Mouse (Mus musculus): ENCODE measurements around the gene Twnk. TPM values are rescaled to one million over a fixed set of nuclear protein-coding genes. Genes with fewer than 3 reads are reported as not detected.
"Not testable (repeated sequence)": the region's sequence is repeated elsewhere in the genome, so short reads cannot be mapped to it uniquely, and the experiment has no call there.

Gene Twnk
- polyA plus RNA-seq, 1 experiment from 2014 or later = 14.8 TPM

DNA sequence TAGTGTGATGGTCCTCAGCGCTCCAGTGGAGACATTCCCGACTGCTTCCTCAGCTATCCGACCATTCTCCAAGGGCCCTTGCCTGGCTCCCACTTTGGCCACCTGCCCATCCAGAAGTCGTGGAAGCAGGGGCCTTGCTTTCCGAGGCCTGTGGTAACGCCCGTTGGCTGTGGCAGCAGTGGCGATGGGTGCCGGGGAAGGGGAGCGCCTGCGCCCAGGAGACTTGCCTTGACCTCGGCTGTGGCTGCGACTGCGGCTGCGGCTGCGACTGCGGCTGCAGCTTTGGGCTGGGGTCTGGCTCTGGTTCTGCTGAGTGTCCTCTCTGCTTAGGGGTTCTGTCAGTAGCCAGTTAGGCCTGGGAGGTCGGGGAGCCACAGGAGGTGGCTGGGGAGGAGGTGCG, 23.3 kb downstream of the Twnk start:
- Histone ChIP-seq H3K9ac (no peak overlapping the region), H3K36me3 (peaks cover 28% of the 10 kb centered on the region), H3K4me1 (replicated peaks) (peaks cover 26% of the 10 kb centered on the region; the same call in 1 of the 2 replicates), H3K27me3 (no peaks in the 10 kb centered on the region), H3K4me2 (no peak overlapping the region), H3K27ac (replicated peaks) (no peak overlapping the region), H3K4me3 (no peak overlapping the region), H3K9me3 (no peaks in the 10 kb centered on the region)
- WGBS = 62% methylated on average over 19 of the region's 19 CpGs
- no peak for ATAC-seq (ENCODE audit: low FRiP score, low read depth)

- Histone ChIP-seq H3K36me3 (peaks cover 28% of the 10 kb centered on the region), H3K4me1 (replicated peaks) (peaks cover 26% of the 10 kb centered on the region; the same call in 1 of the 2 replicates), H3K9me3 (no peaks in the 10 kb centered on the region), H3K4me3 (no peak overlapping the region), H3K4me2 (no peak overlapping the region), H3K27me3 (no peaks in the 10 kb centered on the region), H3K9ac (no peak overlapping the region), H3K27ac (replicated peaks) (no peak overlapping the region)
- ATAC-seq (ENCODE audit: low FRiP score, low read depth) = no peak
- WGBS = 51% methylated on average over 9 of the region's 9 CpGs
Measured at GRCm38 (mm10) chr19:45029571-45029970, 24.1 kb downstream of the Twnk start.

DNA sequence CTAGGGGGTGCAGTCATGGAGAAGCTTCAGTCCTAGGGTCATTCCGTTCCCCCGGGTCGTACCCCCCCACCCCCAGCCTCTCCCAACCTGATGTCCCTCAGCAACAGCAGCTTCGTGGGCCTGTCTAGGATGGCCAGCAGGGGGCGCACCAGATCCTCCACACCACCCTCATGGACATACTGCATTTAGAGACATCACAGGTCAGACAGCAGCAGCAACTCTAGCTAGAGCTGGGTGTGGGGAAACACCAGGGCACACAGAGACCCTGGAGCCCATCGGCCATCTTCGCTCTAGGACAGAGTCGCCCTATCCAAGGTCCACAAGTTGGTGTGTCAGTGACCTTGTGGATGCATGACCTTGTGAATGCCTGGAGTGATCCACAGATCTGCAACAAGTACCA, 24.6 kb downstream of the Twnk start:
- Histone ChIP-seq H3K27ac (replicated peaks) (no peak overlapping the region), H3K4me2 (no peak overlapping the region), H3K9ac (no peak overlapping the region), H3K4me3 (no peak overlapping the region), H3K9me3 (no peaks in the 10 kb centered on the region), H3K27me3 (no peaks in the 10 kb centered on the region), H3K4me1 (replicated peaks) (peaks cover 26% of the 10 kb centered on the region; the same call in 1 of the 2 replicates), H3K36me3 (peaks cover 25% of the 10 kb centered on the region)
- ATAC-seq (ENCODE audit: low FRiP score, low read depth) = peak; percentile 17; the same call in 1 of the 2 replicates
- WGBS = 37% methylated on average over 8 of the region's 8 CpGs

- peak overlapping the region; percentile 44 for H3K4me2 ChIP-seq
- H3K36me3 ChIP-seq = peaks cover 17% of the 10 kb centered on the region
- no peak overlapping the region for H3K4me3 ChIP-seq
- H3K9ac ChIP-seq = no peak overlapping the region
- 38% methylated on average over 20 of the region's 20 CpGs for WGBS
- peak; percentile 55 for ATAC-seq (ENCODE audit: low FRiP score, low read depth)
- no peaks in the 10 kb centered on the region for H3K9me3 ChIP-seq
- peaks cover 26% of the 10 kb centered on the region; the same call in 1 of the 2 replicates for H3K4me1 ChIP-seq (replicated peaks)
- H3K27ac ChIP-seq (replicated peaks) = no peak overlapping the region
- no peaks in the 10 kb centered on the region for H3K27me3 ChIP-seq
Measured at GRCm38 (mm10) chr19:45030746-45031693, 25.6 kb downstream of the Twnk start.

DNA sequence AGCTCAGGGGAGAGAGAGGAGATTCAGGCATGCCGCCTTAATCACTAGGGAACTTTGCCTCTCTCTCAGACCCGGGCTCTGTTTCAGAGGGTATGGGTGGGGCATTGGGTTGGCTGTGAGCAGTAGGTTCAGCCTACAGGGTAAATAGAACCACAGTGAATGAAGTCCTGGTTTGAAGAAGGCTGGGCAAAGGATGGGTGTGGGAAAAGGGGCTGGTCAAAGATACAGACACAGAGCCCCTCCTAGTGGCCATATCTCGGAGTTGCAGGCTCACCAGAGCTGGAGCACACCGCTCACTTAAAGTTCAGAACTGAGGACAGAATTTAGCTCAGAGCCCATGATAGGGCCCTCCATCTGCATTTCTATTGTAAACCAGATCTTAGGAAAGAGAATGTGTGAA, 26.3 kb downstream of the Twnk start:
- Histone ChIP-seq H3K4me3 (no peak overlapping the region), H3K9me3 (no peaks in the 10 kb centered on the region), H3K27ac (replicated peaks) (no peak overlapping the region), H3K36me3 (peaks cover 10% of the 10 kb centered on the region; the same call in 1 of the 2 replicates), H3K27me3 (no peaks in the 10 kb centered on the region), H3K4me1 (replicated peaks) (peaks cover 26% of the 10 kb centered on the region; the same call in 1 of the 2 replicates), H3K4me2 (no peak overlapping the region), H3K9ac (no peak overlapping the region)
- 25% methylated on average over 4 of the region's 4 CpGs for WGBS
- ATAC-seq (ENCODE audit: low FRiP score, low read depth) = peak; percentile 30; the same call in 1 of the 2 replicates

- ATAC-seq (ENCODE audit: low FRiP score, low read depth) = no peak
- Histone ChIP-seq H3K9me3 (no peaks in the 10 kb centered on the region), H3K4me1 (replicated peaks) (peaks cover 26% of the 10 kb centered on the region; the same call in 1 of the 2 replicates), H3K9ac (no peak overlapping the region), H3K36me3 (peaks cover 1% of the 10 kb centered on the region; the same call in 1 of the 2 replicates), H3K27me3 (no peaks in the 10 kb centered on the region), H3K4me2 (no peak overlapping the region), H3K4me3 (no peak overlapping the region), H3K27ac (replicated peaks) (no peak overlapping the region)
- 51% methylated on average over 17 of the region's 17 CpGs for WGBS
Measured at GRCm38 (mm10) chr19:45032570-45033332, 27.3 kb downstream of the Twnk start.

DNA sequence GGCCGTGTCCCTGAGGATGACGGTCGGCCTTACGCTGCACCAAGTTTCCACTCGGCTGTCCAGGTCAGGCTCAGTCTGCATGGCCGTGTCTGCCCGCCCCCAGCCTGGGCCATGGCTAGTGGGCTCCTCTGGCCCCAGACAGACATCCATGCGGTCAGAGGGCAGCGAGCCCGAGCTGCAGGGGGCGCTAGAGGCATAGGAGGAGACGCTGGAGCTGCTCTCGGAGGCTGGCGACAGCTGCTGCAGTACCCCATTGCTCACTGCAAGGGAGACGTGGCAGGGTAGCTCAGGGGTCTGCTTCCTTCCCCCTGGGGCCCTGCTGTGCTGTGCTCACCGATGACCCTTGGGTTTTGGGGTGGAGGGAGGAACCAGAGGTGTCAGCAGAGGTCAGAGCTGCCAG, 31.4 kb downstream of the Twnk start:
- peaks cover 11% of the 10 kb centered on the region; the same call in 1 of the 2 replicates for H3K4me1 ChIP-seq (replicated peaks)
- no peak overlapping the region for H3K9ac ChIP-seq
- no peaks in the 10 kb centered on the region for H3K36me3 ChIP-seq
- H3K4me2 ChIP-seq = no peak overlapping the region
- no peaks in the 10 kb centered on the region for H3K9me3 ChIP-seq
- no peak for ATAC-seq (ENCODE audit: low FRiP score, low read depth)
- 0 out of 2 replicates have a peak, but pooled peaks cover 7% of the 10 kb centered on the region for H3K27me3 ChIP-seq
- 31% methylated on average over 16 of the region's 16 CpGs for WGBS
- no peak overlapping the region for H3K4me3 ChIP-seq
- H3K27ac ChIP-seq (replicated peaks) = no peak overlapping the region

- not testable (repeated sequence) for H3K9me3 ChIP-seq; H3K27ac ChIP-seq (replicated peaks); ATAC-seq (ENCODE audit: low FRiP score, low read depth); H3K4me2 ChIP-seq; H3K36me3 ChIP-seq; H3K4me1 ChIP-seq (replicated peaks); H3K4me3 ChIP-seq; H3K9ac ChIP-seq; H3K27me3 ChIP-seq
- 94% methylated on average over 7 of the region's 7 CpGs for WGBS
Measured at GRCm38 (mm10) chr19:45038198-45038597, 32.7 kb downstream of the Twnk start.

DNA sequence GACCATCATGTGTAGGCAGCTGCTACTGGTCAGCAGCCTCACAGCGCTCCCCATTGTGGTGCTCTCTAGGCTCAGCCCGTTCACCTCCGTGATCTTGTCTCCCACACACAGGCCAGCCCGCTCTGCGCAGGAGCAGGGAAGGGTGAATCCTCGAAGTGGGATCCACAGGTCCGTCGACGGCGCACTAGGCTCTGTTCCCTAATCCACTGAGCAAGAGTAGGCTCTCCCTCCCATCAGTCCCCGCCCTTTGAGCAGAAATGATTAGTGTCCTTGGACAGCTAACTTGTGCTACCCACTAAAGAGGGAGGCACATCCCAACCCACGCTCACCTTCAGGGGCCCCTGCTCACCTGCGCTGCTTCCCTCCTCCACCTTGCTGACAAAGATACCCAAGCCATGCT, 34.8 kb downstream of the Twnk start:
- 61% methylated on average over 13 of the region's 13 CpGs for WGBS
- Histone ChIP-seq H3K9me3 (no peaks in the 10 kb centered on the region), H3K4me2 (no peak overlapping the region), H3K27ac (replicated peaks) (no peak overlapping the region), H3K4me1 (replicated peaks) (peaks cover 4% of the 10 kb centered on the region; the same call in 1 of the 2 replicates), H3K36me3 (no peaks in the 10 kb centered on the region), H3K27me3 (0 out of 2 replicates have a peak, but pooled peaks cover 7% of the 10 kb centered on the region), H3K9ac (no peak overlapping the region), H3K4me3 (no peak overlapping the region)
- ATAC-seq (ENCODE audit: low FRiP score, low read depth) = no peak

GRCm38 (mm10) chr19:45044389-45044927, 39.0 kb downstream of the Twnk start:
- peaks cover 31% of the 10 kb centered on the region for H3K4me1 ChIP-seq (replicated peaks)
- H3K27me3 ChIP-seq = 0 out of 2 replicates have a peak, but pooled peaks cover 7% of the 10 kb centered on the region
- no peak for ATAC-seq (ENCODE audit: low FRiP score, low read depth)
- no peak overlapping the region for H3K4me2 ChIP-seq
- H3K36me3 ChIP-seq = no peaks in the 10 kb centered on the region
- H3K27ac ChIP-seq (replicated peaks) = no peak overlapping the region
- WGBS = 67% methylated on average over 10 of the region's 11 CpGs
- no peak overlapping the region for H3K4me3 ChIP-seq
- no peaks in the 10 kb centered on the region for H3K9me3 ChIP-seq
- H3K9ac ChIP-seq = no peak overlapping the region

GRCm38 (mm10) chr19:45045236-45045635, 39.8 kb downstream of the Twnk start:
- H3K27ac ChIP-seq (replicated peaks) = no peak overlapping the region
- peaks cover 39% of the 10 kb centered on the region for H3K4me1 ChIP-seq (replicated peaks)
- no peak overlapping the region for H3K9ac ChIP-seq
- H3K27me3 ChIP-seq = 0 out of 2 replicates have a peak, but pooled peaks cover 3% of the 10 kb centered on the region
- ATAC-seq (ENCODE audit: low FRiP score, low read depth) = no peak
- no peaks in the 10 kb centered on the region for H3K9me3 ChIP-seq
- WGBS = 61% methylated on average over 15 of the region's 15 CpGs
- H3K4me2 ChIP-seq = 0 out of 2 replicates have a peak overlapping the region, but pooled peaks have one; percentile 70
- H3K4me3 ChIP-seq = no peak overlapping the region
- no peaks in the 10 kb centered on the region for H3K36me3 ChIP-seq
